Mouse (Mus musculus) adrenal gland, postnatal 36 days (tissue): ENCODE measurements around the gene Lrp10. TPM values are rescaled to one million over a fixed set of nuclear protein-coding genes. Genes with fewer than 3 reads are reported as not detected.

Experiments
- DNase-seq, 2 experiments: peaks; one replicate each; pipeline ENCODE4 v3.0.0; 2021; ENCODE audit warnings: mixed read lengths in 1 of 2
- total RNA-seq, 2 experiments: library from RNA; stranded (reverse); gene quantifications; 2 replicates each; pipeline ENCODE4 v1.2.3; 2021

The Lrp10 gene
- total RNA-seq, 2 experiments from 2014 or later = 106 to 131 TPM

- no peak for DNase-seq
Measured at GRCm38 (mm10) chr14:54472671-54473070, 8.7 kb downstream of the Lrp10 start.

- no peak for DNase-seq
Measured at GRCm38 (mm10) chr14:54474744-54475143, 10.8 kb downstream of the Lrp10 start.

GRCm38 (mm10) chr14:54475941-54476844, 12.3 kb downstream of the Lrp10 start, which contains the start of gene Rem2:
Rem2 (plus strand) TSS chr14:54476100.
- peak; percentile 61 to 67 for DNase-seq

- no peak for DNase-seq
Measured at GRCm38 (mm10) chr14:54477172-54477909, 13.4 kb downstream of the Lrp10 start.

- DNase-seq = peak; percentile 61 to 78
Measured at GRCm38 (mm10) chr14:54479451-54479920, 15.5 kb downstream of the Lrp10 start.

- no peak for DNase-seq
Measured at GRCm38 (mm10) chr14:54480673-54481072, 16.7 kb downstream of the Lrp10 start.

GRCm38 (mm10) chr14:54481402-54481801, 17.5 kb downstream of the Lrp10 start:
- peak; percentile 44 to 52 for DNase-seq

GRCm38 (mm10) chr14:54482498-54482897, 18.6 kb downstream of the Lrp10 start:
- DNase-seq = peak in 1 of 2 experiments; percentile 44

- DNase-seq = no peak
Measured at GRCm38 (mm10) chr14:54485899-54486298, 22.0 kb downstream of the Lrp10 start.

- DNase-seq = no peak
Measured at GRCm38 (mm10) chr14:54487732-54488131, 23.8 kb downstream of the Lrp10 start.

- DNase-seq = no peak
Measured at GRCm38 (mm10) chr14:54488350-54488749, 24.4 kb downstream of the Lrp10 start.

GRCm38 (mm10) chr14:54492345-54493131, 28.6 kb downstream of the Lrp10 start:
- peak; percentile 52 to 54 for DNase-seq

GRCm38 (mm10) chr14:54493236-54493635, 29.3 kb downstream of the Lrp10 start:
- no peak for DNase-seq

GRCm38 (mm10) chr14:54494234-54494633, 30.3 kb downstream of the Lrp10 start:
- DNase-seq = peak; percentile 82 to 84

GRCm38 (mm10) chr14:54496706-54497105, 32.8 kb downstream of the Lrp10 start:
- DNase-seq = no peak

- DNase-seq = no peak
Measured at GRCm38 (mm10) chr14:54499330-54499729, 35.4 kb downstream of the Lrp10 start.

GRCm38 (mm10) chr14:54501365-54501764, 37.4 kb downstream of the Lrp10 start:
- no peak for DNase-seq

- no peak for DNase-seq
Measured at GRCm38 (mm10) chr14:54503092-54503491, 39.2 kb downstream of the Lrp10 start.

GRCm38 (mm10) chr14:54509774-54510173, 45.8 kb downstream of the Lrp10 start:
- no peak for DNase-seq

GRCm38 (mm10) chr14:54516710-54517310, 52.9 kb downstream of the Lrp10 start:
- no peak for DNase-seq
